Mouse (Mus musculus) CD4-positive helper T cell, adult 2 months (primary cell): ENCODE results near the gene Scd4.
A peak's percentile ranks its signal among the peaks of the same experiment; 100 is the strongest.

Source experiments
- DNase-seq: peaks from one replicate; pipeline ENCODE4 v3.0.0-alpha.2; 2012; ENCODE audit warnings: low read depth, missing footprints, low spot score

Scd4 gene

GRCm38 (mm10) chr19:44332833-44333623 is at the start of gene Scd4:
Gene Scd4 (plus strand): TSS chr19:44333092.
- DNase-seq, result no peak

GRCm38 (mm10) chr19:44283157-44284024 is 49.5 kb upstream of the Scd4 start:
- DNase-seq, result peak; percentile 86

GRCm38 (mm10) chr19:44284025-44284695 is 48.7 kb upstream of the Scd4 start:
- DNase-seq, result peak; percentile 97

GRCm38 (mm10) chr19:44284723-44285122 is 48.2 kb upstream of the Scd4 start:
- no peak for DNase-seq

- no peak for DNase-seq
Measured at GRCm38 (mm10) chr19:44285554-44285953, 47.3 kb upstream of the Scd4 start.

- DNase-seq, result no peak
Measured at GRCm38 (mm10) chr19:44286109-44286508, 46.8 kb upstream of the Scd4 start.

GRCm38 (mm10) chr19:44287415-44288110 is 45.3 kb upstream of the Scd4 start:
- no peak for DNase-seq

GRCm38 (mm10) chr19:44292083-44292482 is 40.8 kb upstream of the Scd4 start:
- DNase-seq, result no peak

GRCm38 (mm10) chr19:44292483-44292882 is 40.4 kb upstream of the Scd4 start:
- DNase-seq, result no peak

GRCm38 (mm10) chr19:44292941-44293768 is 39.7 kb upstream of the Scd4 start, which contains the start of gene Scd2:
Gene Scd2 (plus strand): TSS chr19:44293674.
- DNase-seq, result peak; percentile 22

- peak; percentile 87 for DNase-seq
Measured at GRCm38 (mm10) chr19:44293769-44294551, 38.9 kb upstream of the Scd4 start.

GRCm38 (mm10) chr19:44294588-44295041 is 38.3 kb upstream of the Scd4 start:
- DNase-seq, result peak; percentile 90

- DNase-seq, result peak; percentile 57
Measured at GRCm38 (mm10) chr19:44295251-44295650, 37.6 kb upstream of the Scd4 start.

GRCm38 (mm10) chr19:44295741-44296140 is 37.2 kb upstream of the Scd4 start:
- peak; percentile 90 for DNase-seq

GRCm38 (mm10) chr19:44296186-44296585 is 36.7 kb upstream of the Scd4 start:
- DNase-seq, result peak; percentile 47

- DNase-seq, result peak; percentile 39
Measured at GRCm38 (mm10) chr19:44297068-44297760, 35.7 kb upstream of the Scd4 start.

- no peak for DNase-seq
Measured at GRCm38 (mm10) chr19:44297862-44298261, 35.0 kb upstream of the Scd4 start.

GRCm38 (mm10) chr19:44299078-44299477 is 33.8 kb upstream of the Scd4 start:
- no peak for DNase-seq

- no peak for DNase-seq
Measured at GRCm38 (mm10) chr19:44299902-44300301, 33.0 kb upstream of the Scd4 start.
